Mouse (Mus musculus) E14TG2a.4 (cell line): ENCODE data around the gene Samd10.

Experiments used
- CTCF ChIP-seq: conservative IDR thresholded peaks from 2 replicates; pipeline ENCODE4 v1.5.1; 2014; ENCODE audit warnings: low read length
- POU5F1 ChIP-seq: IDR thresholded peaks from 2 replicates; pipeline ENCODE4 v1.6.1; 2014; ENCODE audit warnings: low read length, borderline replicate concordance

DNA sequence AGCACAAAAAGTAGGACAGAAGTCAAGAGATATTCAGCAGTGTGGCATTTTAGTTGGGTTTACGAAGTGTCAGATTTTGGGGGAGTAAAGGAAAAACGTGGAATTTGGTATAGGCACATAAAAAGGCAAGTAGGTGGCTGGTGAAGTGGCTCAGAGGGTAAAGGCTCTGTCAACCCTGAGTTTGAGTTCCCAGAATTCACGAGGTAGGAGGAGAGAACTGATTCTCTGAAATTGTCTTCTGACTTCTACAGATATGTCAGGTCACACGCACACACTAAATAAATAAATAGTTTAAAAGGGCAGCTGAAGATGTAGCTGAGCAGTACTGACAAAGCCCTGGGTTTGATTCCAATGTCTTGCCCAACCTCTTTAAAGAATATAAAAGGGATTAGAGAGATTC, 3.4 kb upstream of the Samd10 start:
- no peak for TF ChIP-seq CTCF
- TF ChIP-seq POU5F1 = no peak
